Mouse (Mus musculus): ENCODE data around the gene Gm49358.

The Gm49358 gene

GRCm38 (mm10) chr10:86810612-86811011 lies 46.8 kb downstream of the Gm49358 start:
- no peak for DNase-seq (ENCODE audit: low spot score in 2 of 2)

GRCm38 (mm10) chr10:86814292-86815131 lies 50.7 kb downstream of the Gm49358 start:
- DNase-seq (ENCODE audit: low spot score in 2 of 2), result no peak

- no peak for DNase-seq (ENCODE audit: low spot score in 2 of 2)
Measured at GRCm38 (mm10) chr10:86815133-86815532, 51.4 kb downstream of the Gm49358 start.

GRCm38 (mm10) chr10:86819649-86820165 lies 55.9 kb downstream of the Gm49358 start:
- no peak for DNase-seq (ENCODE audit: low spot score in 2 of 2)

GRCm38 (mm10) chr10:86821014-86821413 lies 57.2 kb downstream of the Gm49358 start:
- DNase-seq (ENCODE audit: low spot score in 2 of 2), result no peak

- no peak for DNase-seq (ENCODE audit: low spot score in 2 of 2)
Measured at GRCm38 (mm10) chr10:86824093-86824492, 60.3 kb downstream of the Gm49358 start.

GRCm38 (mm10) chr10:86824871-86825270 lies 61.1 kb downstream of the Gm49358 start:
- DNase-seq (ENCODE audit: low spot score in 2 of 2), result no peak

GRCm38 (mm10) chr10:86825871-86826522 lies 62.2 kb downstream of the Gm49358 start:
- DNase-seq (ENCODE audit: low spot score in 2 of 2), result no peak

- DNase-seq (ENCODE audit: low spot score in 2 of 2), result no peak
Measured at GRCm38 (mm10) chr10:86826929-86827328, 63.2 kb downstream of the Gm49358 start.

- peak; percentile 11 to 47 for DNase-seq (ENCODE audit: low spot score in 2 of 2)
Measured at GRCm38 (mm10) chr10:86828221-86829135, 64.7 kb downstream of the Gm49358 start.

GRCm38 (mm10) chr10:86829515-86829914 lies 65.7 kb downstream of the Gm49358 start:
- no peak for DNase-seq (ENCODE audit: low spot score in 2 of 2)

GRCm38 (mm10) chr10:86836784-86837183 lies 73.0 kb downstream of the Gm49358 start:
- DNase-seq (ENCODE audit: low spot score in 2 of 2), result no peak

- DNase-seq (ENCODE audit: low spot score in 2 of 2), result no peak
Measured at GRCm38 (mm10) chr10:86838827-86839226, 75.1 kb downstream of the Gm49358 start.

GRCm38 (mm10) chr10:86842659-86843058 lies 78.9 kb downstream of the Gm49358 start:
- DNase-seq (ENCODE audit: low spot score in 2 of 2), result no peak

GRCm38 (mm10) chr10:86846926-86847467 lies 83.2 kb downstream of the Gm49358 start:
- DNase-seq (ENCODE audit: low spot score in 2 of 2), result no peak

- DNase-seq (ENCODE audit: low spot score in 2 of 2), result no peak
Measured at GRCm38 (mm10) chr10:86849087-86849486, 85.3 kb downstream of the Gm49358 start.

GRCm38 (mm10) chr10:86849508-86849907 lies 85.7 kb downstream of the Gm49358 start:
- no peak for DNase-seq (ENCODE audit: low spot score in 2 of 2)

- no peak for DNase-seq (ENCODE audit: low spot score in 2 of 2)
Measured at GRCm38 (mm10) chr10:86852160-86852559, 88.4 kb downstream of the Gm49358 start.

- DNase-seq (ENCODE audit: low spot score in 2 of 2), result no peak
Measured at GRCm38 (mm10) chr10:86853433-86853832, 89.7 kb downstream of the Gm49358 start.

GRCm38 (mm10) chr10:86860396-86860795 lies 96.6 kb downstream of the Gm49358 start:
- DNase-seq (ENCODE audit: low spot score in 2 of 2), result no peak

GRCm38 (mm10) chr10:86862496-86862895 lies 98.7 kb downstream of the Gm49358 start:
- no peak for DNase-seq (ENCODE audit: low spot score in 2 of 2)
